Comparison of ENCODE assay signal across 9 mouse cellular contexts in genomic region chr9:123796174-123796573, GRCm38 (mm10). TPM values are rescaled to one million over a fixed set of nuclear protein-coding genes. Genes with fewer than 3 reads are reported as not detected.
DNase-seq lines count a peak whose midpoint lies in the region; ATAC-seq and TF ChIP-seq lines count a peak whose summit lies in the region.
"Had no signal": no experiment of that assay in that cellular context is flagged by ENCODE, and none has a peak within 500 bp of the region (broad histone marks: within the 10 kb centered on the region; RNA-seq: fewer than 3 reads in every experiment).

No protein-coding gene starts in this region.

- intact Hi-C loops in left cerebral cortex, adult 2 months (cut with DNase I): loop anchor here (1.0 to 5.0 kb wide), 2 partner anchors 79 to 157 kb away; partner anchors contain the start of gene Lztfl1

- no peak overlapping the region for H3K4me3 ChIP-seq in heart, embryonic 11.5 days (ENCODE audit: low read depth, low read length)
- H3K4me3 ChIP-seq in hindbrain, embryonic 15.5 days: no peak overlapping the region
- H3K4me3 ChIP-seq in left cerebral cortex, adult 2 months: no peak overlapping the region
- H3K4me3 ChIP-seq in midbrain, embryonic 12.5 days: no peak overlapping the region
- H3K4me3 ChIP-seq: limb, embryonic 15.5 days had no signal

- WGBS in heart, embryonic 11.5 days (ENCODE audit: insufficient replicate concordance): 53% methylated on average over 3 of the region's 3 CpGs
- 76% methylated on average over 3 of the region's 3 CpGs for WGBS in hindbrain, embryonic 15.5 days
- 73% methylated on average over 3 of the region's 3 CpGs for WGBS in midbrain, embryonic 12.5 days

- H3K9ac ChIP-seq in heart, embryonic 11.5 days (ENCODE audit: low read depth, low read length): no peak overlapping the region
- no peak overlapping the region for H3K9ac ChIP-seq in hindbrain, embryonic 15.5 days
- no peak overlapping the region for H3K9ac ChIP-seq in midbrain, embryonic 12.5 days (replicated peaks)
- H3K9ac ChIP-seq: limb, embryonic 15.5 days had no signal

- peak; percentile 76 for TF ChIP-seq CTCF in left cerebral cortex, adult 2 months (IDR thresholded peaks at IDR 0.05)

- no peaks in the 10 kb centered on the region for H3K9me3 ChIP-seq in heart, embryonic 11.5 days (replicated peaks; ENCODE audit: control insufficient read depth, low read length)
- H3K9me3 ChIP-seq in hindbrain, embryonic 15.5 days: no peaks in the 10 kb centered on the region
- no peaks in the 10 kb centered on the region for H3K9me3 ChIP-seq in midbrain, embryonic 12.5 days
- H3K9me3 ChIP-seq: limb, embryonic 15.5 days had no signal

- H3K27me3 ChIP-seq in heart, embryonic 11.5 days (ENCODE audit: control insufficient read depth, insufficient read depth, low read length): no peaks in the 10 kb centered on the region
- H3K27me3 ChIP-seq in hindbrain, embryonic 15.5 days: no peaks in the 10 kb centered on the region
- no peaks in the 10 kb centered on the region for H3K27me3 ChIP-seq in midbrain, embryonic 12.5 days
- H3K27me3 ChIP-seq: limb, embryonic 15.5 days had no signal

- H3K4me2 ChIP-seq in heart, embryonic 11.5 days: no peak overlapping the region
- no peak overlapping the region for H3K4me2 ChIP-seq in hindbrain, embryonic 15.5 days
- H3K4me2 ChIP-seq in midbrain, embryonic 12.5 days (replicated peaks): no peak overlapping the region
- H3K4me2 ChIP-seq: limb, embryonic 15.5 days had no signal

- H3K4me1 ChIP-seq in heart, embryonic 11.5 days (ENCODE audit: control insufficient read depth, insufficient read depth, low read length): no peaks in the 10 kb centered on the region
- no peaks in the 10 kb centered on the region for H3K4me1 ChIP-seq in hindbrain, embryonic 15.5 days (replicated peaks)
- H3K4me1 ChIP-seq in midbrain, embryonic 12.5 days: no peaks in the 10 kb centered on the region
- H3K4me1 ChIP-seq: limb, embryonic 15.5 days had no signal

- peak; percentile 17 to 60 for DNase-seq in heart, adult 9 months (ENCODE audit: low spot score in 2 of 2)
- peak; percentile 24 for DNase-seq in Muller cell, postnatal 12 days (ENCODE audit: inconsistent ontology term)
- DNase-seq in embryo, embryonic 10.5 days (ENCODE audit: low spot score): peak; percentile 70
- peak; percentile 33 to 41 for DNase-seq in left cerebral cortex, adult 2 months (ENCODE audit: extremely low spot score in 1 of 2, low spot score in 2 of 2)
- peak; percentile 30 to 64 for DNase-seq in spleen, postnatal 4 days (ENCODE audit: low spot score in 2 of 2)

- no peak overlapping the region for H3K27ac ChIP-seq in heart, embryonic 11.5 days (ENCODE audit: low read depth, low read length)
- H3K27ac ChIP-seq in hindbrain, embryonic 15.5 days (replicated peaks): no peak overlapping the region
- H3K27ac ChIP-seq in left cerebral cortex, adult 2 months: no peak overlapping the region
- no peak overlapping the region for H3K27ac ChIP-seq in midbrain, embryonic 12.5 days (replicated peaks)
- H3K27ac ChIP-seq: limb, embryonic 15.5 days had no signal

- H3K36me3 ChIP-seq in heart, embryonic 11.5 days (ENCODE audit: control insufficient read depth, insufficient read depth, low read length): peaks cover 14% of the 10 kb centered on the region
- peaks cover 30% of the 10 kb centered on the region for H3K36me3 ChIP-seq in hindbrain, embryonic 15.5 days
- peaks cover 71% of the 10 kb centered on the region for H3K36me3 ChIP-seq in midbrain, embryonic 12.5 days

- ATAC-seq in heart, embryonic 11.5 days (replicated peaks; ENCODE audit: insufficient number of reproducible peaks, low FRiP score, low TSS enrichment): no peak
- ATAC-seq in hindbrain, embryonic 15.5 days (ENCODE audit: low FRiP score, low read depth): 0 out of 2 replicates have a peak, but pooled peaks have one; percentile 30
- ATAC-seq in midbrain, embryonic 12.5 days (ENCODE audit: low FRiP score, low read depth): peak; percentile 30; the same call in 1 of the 2 replicates

RNA-seq across cellular contexts. Expression of gene Cxcr6, which starts 10.1 kb away (rescaled TPM):
- 0.82 TPM in 1 of 2 replicates, not detected in the other for polyA plus RNA-seq in heart, embryonic 11.5 days (2014; fragmentation: Nextera tagmentation; extraction: Ambion mirVana)
- 0.24 and 0.25 TPM in 2 replicates for polyA plus RNA-seq in hindbrain, embryonic 15.5 days (2015; fragmentation: Nextera tagmentation; extraction: Ambion mirVana)
- not detected for total RNA-seq in left cerebral cortex, adult 2 months (2021)
- 0.20 and 0.24 TPM in 2 replicates for polyA plus RNA-seq in midbrain, embryonic 12.5 days (2016; fragmentation: Nextera tagmentation; extraction: Ambion mirVana)

RNA-seq across cellular contexts. Expression of gene Fyco1, which starts 55.5 kb away (rescaled TPM):
- 27.4 and 29.1 TPM in 2 replicates for polyA plus RNA-seq in heart, embryonic 11.5 days (2014; fragmentation: Nextera tagmentation; extraction: Ambion mirVana)
- 14.0 and 14.6 TPM in 2 replicates for polyA plus RNA-seq in hindbrain, embryonic 15.5 days (2015; fragmentation: Nextera tagmentation; extraction: Ambion mirVana)
- 10 to 100 TPM; 29.4 to 30.2 TPM for total RNA-seq in left cerebral cortex, adult 2 months (2021)
- 11.2 and 11.6 TPM in 2 replicates for polyA plus RNA-seq in midbrain, embryonic 12.5 days (2016; fragmentation: Nextera tagmentation; extraction: Ambion mirVana)
